Mouse (Mus musculus) adrenal gland, postnatal 25 days (tissue): ENCODE measurements around the gene Pan3. TPM values are rescaled to one million over a fixed set of nuclear protein-coding genes. Genes with fewer than 3 reads are reported as not detected.

Source experiments
- DNase-seq: peaks from one replicate; pipeline ENCODE4 v3.0.0; 2021; ENCODE audit warnings: mixed read lengths
- total RNA-seq: library from RNA; stranded (reverse); gene quantifications from 2 replicates; pipeline ENCODE4 v1.2.3, GENCODE M21; 2021

The Pan3 gene
- total RNA-seq, 1 experiment from 2014 or later = 122 TPM

GRCm38 (mm10) chr5:147430936-147431839 is 1.2 kb downstream of the Pan3 start:
- DNase-seq = peak; percentile 74

- DNase-seq = no peak
Measured at GRCm38 (mm10) chr5:147432927-147433326, 3.0 kb downstream of the Pan3 start.

DNA sequence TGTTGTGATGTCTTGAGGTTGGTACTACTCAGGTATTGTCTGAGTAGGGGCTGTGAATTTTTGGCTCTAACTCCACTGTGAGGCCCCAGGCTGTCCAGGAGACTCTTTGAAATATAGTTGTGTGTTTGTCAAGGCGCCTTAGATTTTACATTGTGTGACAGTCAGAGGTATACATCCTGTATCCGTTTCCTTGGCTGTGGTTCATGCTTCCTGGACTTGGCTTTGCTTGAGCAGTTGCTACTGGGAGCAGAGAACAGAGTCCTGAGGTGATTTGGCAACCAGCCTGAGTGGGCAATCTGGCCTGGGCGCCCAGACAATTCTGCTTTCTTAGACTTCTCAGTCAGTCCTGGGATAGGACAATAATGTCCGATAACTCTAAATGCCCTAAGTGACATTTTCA is 5.3 kb downstream of the Pan3 start:
- DNase-seq = peak; percentile 22

- DNase-seq = no peak
Measured at GRCm38 (mm10) chr5:147435751-147436150, 5.8 kb downstream of the Pan3 start.

- DNase-seq = no peak
Measured at GRCm38 (mm10) chr5:147436491-147436890, 6.5 kb downstream of the Pan3 start.

DNA sequence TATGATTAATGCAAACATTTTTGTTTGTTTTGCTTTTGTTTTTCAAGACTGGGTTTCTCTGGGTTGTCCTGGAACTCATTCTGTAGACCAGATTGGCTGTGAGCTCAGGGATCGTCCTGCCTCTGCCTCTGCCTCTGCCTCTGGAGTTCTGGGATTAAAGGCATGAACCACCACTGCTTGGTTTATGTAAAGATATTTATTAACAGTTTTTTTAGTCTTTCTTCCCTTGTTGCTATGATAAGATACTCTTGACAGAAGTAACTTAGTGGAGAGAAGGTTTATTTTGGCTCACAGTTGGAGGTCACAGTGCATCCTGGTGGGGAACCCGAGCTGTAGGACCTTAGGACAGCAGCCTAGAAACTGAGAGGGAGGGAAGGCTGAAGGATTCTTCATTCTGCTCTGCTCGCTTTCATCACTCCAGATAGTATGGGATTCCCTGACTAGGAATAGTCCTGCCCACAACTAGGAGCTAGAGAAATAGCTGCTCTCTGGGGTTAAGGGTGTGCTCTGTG is 11.1 kb downstream of the Pan3 start:
- no peak for DNase-seq

- no peak for DNase-seq
Measured at GRCm38 (mm10) chr5:147441979-147442378, 12.0 kb downstream of the Pan3 start.

DNA sequence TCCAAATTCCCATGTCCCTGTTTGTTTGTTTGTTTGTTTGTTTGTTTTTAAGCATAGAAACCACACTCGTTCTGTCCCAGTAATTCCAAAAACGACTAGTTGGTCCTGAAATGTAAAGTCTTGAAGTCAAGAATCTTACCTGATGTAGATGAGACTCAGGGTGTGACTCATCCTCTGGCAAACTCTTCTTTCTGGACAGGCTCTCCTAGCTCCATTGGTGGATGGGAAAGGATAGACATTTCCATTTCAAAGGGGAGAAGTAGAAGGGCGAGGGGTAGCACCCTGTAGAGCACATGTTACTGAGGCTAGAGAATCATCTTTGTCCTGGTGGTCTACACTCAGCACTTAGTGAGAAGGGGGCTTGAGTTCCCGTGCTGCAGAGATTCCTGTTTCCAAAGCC is 12.8 kb downstream of the Pan3 start:
- DNase-seq = no peak

- DNase-seq = no peak
Measured at GRCm38 (mm10) chr5:147444298-147444697, 14.3 kb downstream of the Pan3 start.

GRCm38 (mm10) chr5:147444757-147445156 is 14.8 kb downstream of the Pan3 start:
- no peak for DNase-seq

GRCm38 (mm10) chr5:147445252-147445651 is 15.3 kb downstream of the Pan3 start:
- DNase-seq = no peak

- DNase-seq = no peak
Measured at GRCm38 (mm10) chr5:147448526-147448925, 18.6 kb downstream of the Pan3 start.

- no peak for DNase-seq
Measured at GRCm38 (mm10) chr5:147448933-147449332, 19.0 kb downstream of the Pan3 start.

DNA sequence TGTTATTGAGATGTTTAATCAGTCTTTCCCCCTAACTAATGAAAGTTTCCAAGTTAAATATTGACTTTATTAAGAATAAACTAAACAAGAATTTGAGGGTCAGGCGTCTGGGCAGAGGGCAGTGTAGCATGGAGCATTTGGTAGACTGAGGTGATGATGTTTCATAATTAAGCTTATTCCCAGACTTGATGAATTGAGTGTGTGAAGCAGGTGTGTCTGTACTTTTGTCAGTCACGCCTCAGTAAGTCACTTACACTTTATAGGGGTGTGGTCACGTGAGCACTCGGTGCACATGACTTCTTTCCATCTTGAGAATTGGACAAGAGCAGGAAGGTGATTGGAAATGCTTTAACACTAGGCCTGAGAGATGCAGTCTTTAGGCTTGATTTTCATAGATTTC is 26.5 kb downstream of the Pan3 start:
- no peak for DNase-seq

GRCm38 (mm10) chr5:147459821-147460567 is 30.0 kb downstream of the Pan3 start:
- peak; percentile 16 for DNase-seq

- no peak for DNase-seq
Measured at GRCm38 (mm10) chr5:147463251-147463650, 33.3 kb downstream of the Pan3 start.

DNA sequence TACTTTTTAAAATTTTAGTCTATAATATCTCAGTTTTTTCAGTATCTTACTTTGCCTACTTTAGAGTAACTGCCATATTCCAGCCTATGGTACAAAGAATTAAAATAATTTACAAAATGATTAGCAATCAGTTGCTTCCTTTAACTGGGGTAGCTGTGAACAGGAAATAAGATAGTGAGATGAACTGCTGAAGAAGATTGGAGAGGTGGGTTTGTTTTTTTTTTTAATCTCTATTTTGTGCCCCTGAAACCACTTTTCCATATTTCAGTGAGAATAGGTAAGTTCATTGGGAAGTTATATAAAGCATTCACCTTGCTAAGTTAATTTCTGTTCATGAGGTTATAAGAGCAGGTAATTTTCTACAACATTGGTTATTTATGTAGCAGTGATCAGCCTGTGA is 36.4 kb downstream of the Pan3 start:
- DNase-seq = no peak

GRCm38 (mm10) chr5:147471163-147471562 is 41.2 kb downstream of the Pan3 start:
- no peak for DNase-seq

DNA sequence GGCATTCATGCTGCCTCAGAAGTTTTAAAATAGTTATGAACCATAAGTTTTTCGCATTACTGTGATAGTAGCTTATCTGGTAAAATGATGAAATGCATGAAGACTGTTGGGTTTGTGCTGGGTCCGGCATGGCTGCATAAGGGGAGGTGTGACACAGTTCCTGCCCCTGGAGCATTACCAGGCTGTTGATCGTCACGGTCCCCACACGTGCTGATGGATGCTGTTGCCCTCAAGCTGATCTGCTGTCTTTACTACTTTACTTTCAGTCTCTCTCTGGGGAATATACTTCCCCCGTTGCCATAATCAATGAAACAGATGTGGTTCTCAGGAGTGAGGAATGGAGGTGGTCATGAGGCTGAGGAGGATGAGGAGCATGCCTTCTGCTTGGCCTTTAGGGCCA is 43.1 kb downstream of the Pan3 start:
- DNase-seq = no peak

GRCm38 (mm10) chr5:147473856-147474255 is 43.9 kb downstream of the Pan3 start:
- no peak for DNase-seq

GRCm38 (mm10) chr5:147476109-147476508 is 46.1 kb downstream of the Pan3 start:
- no peak for DNase-seq

DNA sequence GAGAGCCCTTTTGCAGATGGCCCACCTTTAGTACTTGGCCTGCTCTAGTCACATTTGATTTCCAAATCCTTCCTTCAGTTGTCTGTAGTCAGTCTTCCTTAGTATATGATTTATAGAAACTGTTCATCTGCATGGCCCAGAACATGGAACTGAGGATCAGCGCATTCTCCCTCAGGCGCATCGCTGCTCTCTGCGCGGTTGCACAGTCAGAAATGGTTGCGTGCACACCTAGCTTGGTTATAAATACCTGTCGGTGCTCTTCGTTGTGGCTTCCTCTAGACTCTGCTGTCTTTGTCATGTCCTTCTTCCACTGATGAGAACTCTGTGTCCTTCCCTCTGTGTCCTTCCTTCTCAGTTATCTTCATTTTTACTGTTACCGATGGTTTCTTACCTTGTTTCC is 47.1 kb downstream of the Pan3 start:
- no peak for DNase-seq

- peak; percentile 42 for DNase-seq
Measured at GRCm38 (mm10) chr5:147479341-147479740, 49.4 kb downstream of the Pan3 start.
